Mouse (Mus musculus): ENCODE measurements at regions not wholly inside any gene's neighbourhood (a gene's known extent, or its start where the extent isn't known, plus 50 kb on each side); places are given as distances from the start of the nearest gene placed in this dataset.

DNA sequence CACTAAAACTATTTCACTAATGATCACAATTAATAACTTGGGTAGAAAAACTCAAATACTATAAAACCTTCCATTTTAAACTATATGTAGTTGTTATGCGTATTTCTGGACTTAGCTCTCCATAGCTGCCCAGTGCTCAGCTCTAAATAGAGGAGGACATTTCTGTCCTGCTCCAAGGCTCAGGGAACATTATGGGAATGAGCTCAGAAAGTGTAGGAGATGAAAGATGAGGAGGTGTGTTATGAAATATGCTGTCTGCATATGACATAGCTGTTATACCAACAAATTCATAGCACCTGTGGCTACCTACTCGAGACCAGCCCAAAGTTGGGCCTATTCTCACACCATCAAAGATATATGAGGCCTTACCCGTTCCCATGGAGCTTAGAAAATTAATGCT is 106.3 kb downstream of the Aldh8a1 start:
- WGBS: 74% methylated on average over 3 of the region's 3 CpGs
- Histone ChIP-seq H3K4me1 (no peaks in the 10 kb centered on the region), H3K9ac (no peak overlapping the region), H3K27me3 (no peaks in the 10 kb centered on the region), H3K4me2 (no peak overlapping the region), H3K36me3 (no peaks in the 10 kb centered on the region), H3K9me3 (no peaks in the 10 kb centered on the region), H3K27ac (no peak overlapping the region), H3K4me3 (no peak overlapping the region)
- ATAC-seq (ENCODE audit: insufficient number of reproducible peaks, low FRiP score, low TSS enrichment, low read depth): no peak

DNA sequence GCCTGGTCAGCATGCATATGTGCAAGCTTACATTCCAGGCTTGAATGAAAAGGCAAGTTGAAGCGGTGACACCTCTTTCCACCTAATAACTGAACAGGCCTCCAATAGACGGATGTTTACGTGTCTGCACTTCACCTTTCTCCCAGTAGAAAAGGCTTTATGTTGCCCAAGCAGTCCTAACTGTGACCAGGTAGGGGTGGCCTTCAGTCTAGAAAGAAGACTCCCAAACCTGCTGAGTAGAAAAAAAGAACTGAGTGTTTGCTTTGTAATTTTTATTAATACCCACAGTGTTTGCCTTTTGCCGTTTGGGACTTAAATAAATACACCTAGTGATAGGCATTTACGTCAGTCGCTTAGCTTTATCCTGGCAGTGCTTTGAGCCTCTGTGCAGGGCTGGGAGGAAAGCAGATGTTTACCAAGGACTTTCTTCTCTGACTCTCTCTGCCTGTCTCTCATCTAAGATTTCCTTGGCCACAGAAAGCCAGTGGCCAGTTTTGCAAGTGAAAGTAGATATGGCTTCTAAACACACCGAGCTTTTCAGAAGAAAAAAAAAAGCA is 104.5 kb upstream of the 1700020N01Rik start:
- Histone ChIP-seq H3K9ac (no peak overlapping the region), H3K4me3 (no peak overlapping the region), H3K4me2 (no peak overlapping the region), H3K4me1 (no peaks in the 10 kb centered on the region), H3K9me3 (no peaks in the 10 kb centered on the region), H3K27me3 (no peaks in the 10 kb centered on the region), H3K27ac (no peak overlapping the region), H3K36me3 (no peaks in the 10 kb centered on the region)
- 69% methylated on average over 7 of the region's 7 CpGs for WGBS
- no peak for ATAC-seq (ENCODE audit: insufficient number of reproducible peaks, low FRiP score, low TSS enrichment, low read depth)

DNA sequence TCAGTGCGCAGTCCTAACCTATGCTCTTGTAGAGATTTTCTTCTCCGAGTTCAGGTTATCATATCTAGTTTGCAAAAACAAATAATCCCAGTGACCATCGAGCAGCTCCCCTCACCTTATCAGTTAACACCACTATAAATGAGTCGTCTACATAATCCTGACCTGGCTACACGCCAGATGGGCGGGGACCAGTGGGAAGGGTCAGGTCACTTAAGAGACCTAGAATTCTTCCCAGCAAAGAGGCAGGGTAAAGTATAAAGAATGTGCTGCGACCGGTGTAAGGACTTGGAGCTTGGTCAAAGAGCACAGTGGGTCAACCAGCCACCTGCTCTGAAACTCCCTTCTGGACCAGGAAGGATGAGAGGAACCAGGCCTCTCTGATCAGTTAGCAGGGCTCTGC is 102.0 kb upstream of the 1700020N01Rik start:
- no peaks in the 10 kb centered on the region for H3K36me3 ChIP-seq
- H3K4me1 ChIP-seq: no peaks in the 10 kb centered on the region
- H3K9ac ChIP-seq: no peak overlapping the region
- no peaks in the 10 kb centered on the region for H3K9me3 ChIP-seq
- no peak overlapping the region for H3K4me3 ChIP-seq
- ATAC-seq (ENCODE audit: insufficient number of reproducible peaks, low FRiP score, low TSS enrichment, low read depth): no peak
- H3K4me2 ChIP-seq: no peak overlapping the region
- 68% methylated on average over 8 of the region's 8 CpGs for WGBS
- no peak overlapping the region for H3K27ac ChIP-seq
- H3K27me3 ChIP-seq: no peaks in the 10 kb centered on the region

DNA sequence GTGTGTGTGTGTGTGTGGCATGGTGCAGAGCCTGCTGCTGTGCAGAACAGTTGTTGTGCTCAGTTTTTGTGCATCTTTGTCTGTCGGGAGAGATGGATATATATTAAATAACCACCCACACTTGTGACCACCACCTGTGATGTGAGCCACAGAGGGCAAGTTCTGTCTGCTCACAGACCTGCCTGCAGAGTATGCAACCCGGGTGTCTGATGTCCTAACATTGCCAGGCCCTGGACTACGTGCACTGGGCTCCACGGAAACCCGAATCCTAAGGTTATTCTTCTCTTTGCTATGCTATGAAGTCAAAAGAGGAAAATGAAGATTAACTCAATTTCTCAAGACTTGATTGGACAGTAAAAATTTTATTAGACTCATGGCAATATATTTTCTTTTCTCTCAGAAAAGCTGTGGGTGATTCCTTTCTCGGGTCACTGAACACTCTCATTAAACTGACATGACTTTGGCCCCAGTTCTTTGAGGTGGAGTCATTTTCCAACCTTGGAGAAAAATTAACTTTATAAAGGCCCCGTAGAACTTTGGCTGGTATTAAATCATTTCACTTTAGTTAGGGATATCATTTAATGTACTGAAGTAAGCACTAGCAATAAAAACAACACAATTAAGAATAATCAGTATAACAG is 100.6 kb upstream of the 1700020N01Rik start:
- 41% methylated on average over 7 of the region's 7 CpGs for WGBS
- no peak for ATAC-seq (ENCODE audit: insufficient number of reproducible peaks, low FRiP score, low TSS enrichment, low read depth)
- Histone ChIP-seq H3K4me3 (no peak overlapping the region), H3K4me1 (no peaks in the 10 kb centered on the region), H3K9ac (no peak overlapping the region), H3K9me3 (no peaks in the 10 kb centered on the region), H3K27ac (no peak overlapping the region), H3K4me2 (no peak overlapping the region), H3K36me3 (no peaks in the 10 kb centered on the region), H3K27me3 (no peaks in the 10 kb centered on the region)

DNA sequence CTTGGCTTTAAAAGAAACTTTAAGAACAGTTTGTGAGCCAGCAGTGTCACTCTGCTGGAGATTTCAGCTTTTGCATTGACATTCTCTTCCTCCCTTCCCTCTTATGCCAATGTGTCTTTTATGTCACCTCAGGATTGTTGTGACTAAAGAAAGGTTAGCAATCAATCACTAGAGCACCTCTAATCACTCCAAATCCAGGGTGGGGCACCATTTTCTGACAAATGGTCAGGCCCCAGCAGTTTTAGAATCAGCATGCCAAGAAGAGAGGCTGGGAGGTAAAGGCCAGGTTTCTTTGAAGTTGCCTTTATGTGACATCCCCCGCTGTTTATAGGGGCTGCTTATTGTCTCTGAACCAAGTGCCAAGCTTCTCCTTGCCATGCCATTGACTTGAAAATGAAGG is 98.4 kb upstream of the 1700020N01Rik start:
- Histone ChIP-seq H3K27me3 (no peaks in the 10 kb centered on the region), H3K9ac (no peak overlapping the region), H3K4me2 (no peak overlapping the region), H3K27ac (no peak overlapping the region), H3K4me3 (no peak overlapping the region), H3K9me3 (no peaks in the 10 kb centered on the region), H3K4me1 (no peaks in the 10 kb centered on the region), H3K36me3 (no peaks in the 10 kb centered on the region)
- ATAC-seq (ENCODE audit: insufficient number of reproducible peaks, low FRiP score, low TSS enrichment, low read depth): no peak
- 12% methylated on average over 1 of the region's 1 CpGs for WGBS

DNA sequence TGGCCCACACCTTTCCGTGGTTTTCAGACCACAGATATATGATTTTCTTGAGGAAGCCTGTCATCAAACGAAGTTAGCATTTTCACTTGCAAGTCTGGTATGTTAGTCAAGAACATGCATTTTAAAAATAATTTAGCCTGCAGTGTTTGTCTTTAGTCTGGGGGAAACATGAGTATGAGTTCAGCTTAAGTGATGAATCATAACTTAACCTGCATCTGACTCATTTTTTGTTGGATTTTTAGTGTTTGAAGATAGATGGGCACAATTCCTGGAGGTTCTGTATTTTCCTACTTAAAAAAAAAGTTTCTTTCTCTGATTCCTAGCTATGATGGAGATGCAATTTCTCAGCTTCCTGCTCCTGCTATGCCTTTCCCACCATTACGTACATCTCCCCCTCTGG is 95.8 kb upstream of the 1700020N01Rik start:
- ATAC-seq (ENCODE audit: insufficient number of reproducible peaks, low FRiP score, low TSS enrichment, low read depth): no peak
- Histone ChIP-seq H3K27ac (no peak overlapping the region), H3K4me1 (no peaks in the 10 kb centered on the region), H3K9me3 (no peaks in the 10 kb centered on the region), H3K9ac (no peak overlapping the region), H3K4me3 (no peak overlapping the region), H3K27me3 (no peaks in the 10 kb centered on the region), H3K4me2 (no peak overlapping the region), H3K36me3 (no peaks in the 10 kb centered on the region)
- 86% methylated on average over 3 of the region's 3 CpGs for WGBS

DNA sequence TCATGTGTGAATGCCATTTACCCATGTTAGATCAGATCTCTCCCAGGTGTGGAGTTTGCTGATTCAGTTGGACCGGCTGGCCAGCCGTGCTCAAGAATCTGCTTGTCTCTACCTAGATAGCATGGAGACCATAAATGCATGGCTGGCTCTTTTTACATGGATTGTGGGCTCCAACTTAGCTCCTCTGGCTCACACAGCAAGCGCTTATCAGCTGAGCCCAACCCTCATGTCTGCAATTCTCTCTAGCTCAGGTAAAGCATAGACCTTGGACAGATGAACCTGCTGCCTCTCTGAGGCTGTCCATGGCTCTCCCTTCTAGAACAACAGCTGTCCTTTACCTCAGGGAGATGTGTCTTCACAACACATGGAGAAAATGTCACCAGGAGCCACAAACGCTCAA is 94.8 kb upstream of the 1700020N01Rik start:
- H3K9me3 ChIP-seq: no peaks in the 10 kb centered on the region
- no peaks in the 10 kb centered on the region for H3K27me3 ChIP-seq
- no peak for ATAC-seq (ENCODE audit: insufficient number of reproducible peaks, low FRiP score, low TSS enrichment, low read depth)
- no peak overlapping the region for H3K9ac ChIP-seq
- no peaks in the 10 kb centered on the region for H3K36me3 ChIP-seq
- H3K27ac ChIP-seq: no peak overlapping the region
- no peaks in the 10 kb centered on the region for H3K4me1 ChIP-seq
- no peak overlapping the region for H3K4me2 ChIP-seq
- H3K4me3 ChIP-seq: no peak overlapping the region
- WGBS: 91% methylated on average over 4 of the region's 4 CpGs

DNA sequence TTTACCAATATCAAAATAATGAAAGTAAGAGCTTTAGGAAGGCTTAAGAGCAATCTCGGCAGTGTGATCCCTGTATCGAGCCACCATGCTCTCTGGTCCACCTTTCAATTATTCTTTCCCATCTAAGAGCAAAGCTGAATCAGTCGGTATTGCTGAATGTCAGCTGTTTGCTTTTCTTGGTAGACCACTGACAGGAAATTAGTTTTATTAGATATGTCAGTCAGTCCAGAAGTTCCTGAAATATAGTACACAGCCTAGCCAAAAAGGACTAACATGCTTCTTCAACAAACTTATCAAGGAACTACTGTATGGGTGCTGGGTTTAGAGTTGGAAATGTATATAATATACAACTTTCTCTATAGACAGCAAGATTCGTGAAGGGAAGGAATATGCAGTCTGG is 91.3 kb upstream of the 1700020N01Rik start:
- H3K27ac ChIP-seq: no peak overlapping the region
- ATAC-seq (ENCODE audit: insufficient number of reproducible peaks, low FRiP score, low TSS enrichment, low read depth): no peak
- no peaks in the 10 kb centered on the region for H3K36me3 ChIP-seq
- H3K4me1 ChIP-seq: no peaks in the 10 kb centered on the region
- H3K9me3 ChIP-seq: no peaks in the 10 kb centered on the region
- H3K4me3 ChIP-seq: no peak overlapping the region
- no peak overlapping the region for H3K4me2 ChIP-seq
- no peak overlapping the region for H3K9ac ChIP-seq
- no peaks in the 10 kb centered on the region for H3K27me3 ChIP-seq
- whole genome bisulfite sequencing: 84% methylated on average over 4 of the region's 4 CpGs

DNA sequence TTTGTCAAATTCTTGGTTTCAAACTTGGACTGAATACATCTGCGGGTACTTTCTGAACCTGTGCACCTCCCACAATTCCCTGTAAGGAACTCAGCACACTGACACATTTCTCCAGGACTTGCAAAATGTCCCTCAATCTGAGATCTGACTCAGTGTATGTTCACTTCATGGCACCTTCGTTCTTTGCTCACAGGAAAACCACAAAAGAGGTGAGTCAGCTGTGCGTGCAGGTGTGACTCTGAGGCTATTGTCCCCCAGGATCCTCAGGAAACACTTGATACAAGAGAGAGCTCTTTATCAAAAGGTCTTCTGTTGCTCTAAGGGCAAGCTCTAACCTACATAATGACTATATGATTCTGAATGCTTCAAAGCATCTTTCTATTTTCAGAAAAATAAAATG is 88.5 kb upstream of the 1700020N01Rik start:
- H3K36me3 ChIP-seq: no peaks in the 10 kb centered on the region
- H3K9me3 ChIP-seq: no peaks in the 10 kb centered on the region
- H3K4me1 ChIP-seq: no peaks in the 10 kb centered on the region
- H3K4me2 ChIP-seq: no peak overlapping the region
- whole genome bisulfite sequencing: 84% methylated on average over 3 of the region's 3 CpGs
- H3K27me3 ChIP-seq: no peaks in the 10 kb centered on the region
- no peak overlapping the region for H3K27ac ChIP-seq
- ATAC-seq (ENCODE audit: insufficient number of reproducible peaks, low FRiP score, low TSS enrichment, low read depth): no peak
- H3K9ac ChIP-seq: no peak overlapping the region
- no peak overlapping the region for H3K4me3 ChIP-seq

DNA sequence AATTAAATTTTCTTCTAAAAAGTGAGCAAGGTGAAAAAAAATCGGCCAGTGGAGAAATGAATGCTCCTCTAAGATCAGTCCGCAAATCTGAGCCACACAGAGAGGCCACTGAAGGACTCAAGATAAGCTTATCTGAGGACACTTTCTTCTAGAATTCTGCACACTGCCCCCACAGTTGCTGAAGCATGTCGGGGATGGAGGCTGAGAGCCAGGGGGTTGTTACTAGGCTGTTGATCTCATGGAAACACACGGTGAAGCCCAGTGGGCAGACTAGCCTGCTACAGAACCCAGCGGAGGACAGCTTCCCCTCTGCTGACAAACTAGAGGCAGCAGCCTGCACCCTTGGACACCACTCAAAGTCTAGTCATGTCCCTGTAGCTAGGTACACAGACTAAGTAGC is 81.6 kb upstream of the 1700020N01Rik start:
- no peak overlapping the region for H3K4me3 ChIP-seq
- H3K9ac ChIP-seq: no peak overlapping the region
- no peak overlapping the region for H3K27ac ChIP-seq
- WGBS: 68% methylated on average over 5 of the region's 5 CpGs
- no peak for ATAC-seq (ENCODE audit: insufficient number of reproducible peaks, low FRiP score, low TSS enrichment, low read depth)
- no peaks in the 10 kb centered on the region for H3K27me3 ChIP-seq
- no peaks in the 10 kb centered on the region for H3K9me3 ChIP-seq
- H3K36me3 ChIP-seq: no peaks in the 10 kb centered on the region
- H3K4me2 ChIP-seq: no peak overlapping the region
- H3K4me1 ChIP-seq: no peaks in the 10 kb centered on the region

DNA sequence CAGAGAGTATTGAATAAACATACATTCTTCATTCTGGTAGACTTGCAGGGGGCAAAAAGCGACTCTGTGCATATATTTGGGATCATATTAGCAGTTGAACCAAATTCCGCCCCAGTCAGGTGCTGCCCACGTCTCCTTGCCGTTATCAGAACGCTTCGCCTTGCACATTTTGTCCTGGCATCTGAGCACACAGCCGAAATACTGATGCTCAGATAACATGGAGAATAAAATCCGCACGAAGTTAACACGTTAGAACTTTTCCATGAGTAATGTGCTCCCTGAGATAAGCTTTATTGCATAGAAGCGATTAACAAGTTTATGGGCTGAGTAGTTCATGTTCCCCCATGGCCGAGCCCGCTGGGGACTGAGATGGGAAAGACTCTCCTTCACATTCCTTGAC is 80.5 kb upstream of the 1700020N01Rik start:
- no peaks in the 10 kb centered on the region for H3K27me3 ChIP-seq
- 85% methylated on average over 13 of the region's 13 CpGs for WGBS
- no peaks in the 10 kb centered on the region for H3K36me3 ChIP-seq
- H3K4me2 ChIP-seq: no peak overlapping the region
- no peak for ATAC-seq (ENCODE audit: insufficient number of reproducible peaks, low FRiP score, low TSS enrichment, low read depth)
- no peaks in the 10 kb centered on the region for H3K4me1 ChIP-seq
- H3K27ac ChIP-seq: no peak overlapping the region
- no peaks in the 10 kb centered on the region for H3K9me3 ChIP-seq
- H3K4me3 ChIP-seq: no peak overlapping the region
- no peak overlapping the region for H3K9ac ChIP-seq

DNA sequence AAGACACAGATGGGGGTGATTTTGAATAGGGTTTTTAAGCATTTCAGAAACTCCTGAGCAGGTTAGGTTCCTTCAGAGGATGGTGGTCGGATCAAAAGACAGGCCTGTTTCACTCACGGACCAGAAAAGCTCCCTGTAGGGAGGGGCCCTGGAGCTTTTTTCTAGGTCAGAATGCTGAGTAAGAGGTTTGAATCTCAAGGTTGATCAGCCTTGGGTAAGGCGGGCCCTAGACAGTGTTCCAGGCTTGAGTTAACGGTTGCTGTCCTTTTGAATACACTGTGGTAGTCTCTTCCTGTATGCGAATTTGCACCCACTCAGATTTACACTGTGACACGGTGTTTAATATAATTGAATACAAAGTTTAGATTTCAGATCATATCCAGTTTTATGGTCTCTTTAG is 75.2 kb upstream of the 1700020N01Rik start:
- Histone ChIP-seq H3K9me3 (no peaks in the 10 kb centered on the region), H3K36me3 (no peaks in the 10 kb centered on the region), H3K9ac (no peak overlapping the region), H3K27ac (no peak overlapping the region), H3K4me2 (no peak overlapping the region), H3K4me1 (no peaks in the 10 kb centered on the region), H3K27me3 (no peaks in the 10 kb centered on the region), H3K4me3 (no peak overlapping the region)
- WGBS: 77% methylated on average over 6 of the region's 6 CpGs
- ATAC-seq (ENCODE audit: insufficient number of reproducible peaks, low FRiP score, low TSS enrichment, low read depth): no peak

DNA sequence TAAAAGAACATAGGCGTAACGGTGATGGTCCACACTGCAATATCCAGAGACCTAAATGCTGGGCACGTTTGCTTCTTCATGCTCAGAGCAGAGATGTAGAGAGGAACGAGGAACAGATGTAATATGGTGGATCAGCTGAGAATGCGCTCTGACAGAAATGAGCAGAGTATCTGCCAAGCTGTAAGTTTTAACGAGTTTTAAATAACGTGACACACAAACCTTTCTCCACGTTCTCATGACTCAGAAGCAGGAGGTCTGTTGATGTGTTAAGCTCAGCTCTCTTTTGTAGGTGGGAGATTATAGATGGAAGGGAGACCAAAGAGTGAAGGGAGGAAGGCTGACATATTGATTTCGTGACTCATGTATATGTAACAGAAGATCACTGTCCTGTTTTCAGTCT is 72.1 kb upstream of the 1700020N01Rik start:
- Histone ChIP-seq H3K4me1 (no peaks in the 10 kb centered on the region), H3K27ac (no peak overlapping the region), H3K4me2 (no peak overlapping the region), H3K36me3 (no peaks in the 10 kb centered on the region), H3K4me3 (no peak overlapping the region), H3K9me3 (no peaks in the 10 kb centered on the region), H3K9ac (no peak overlapping the region), H3K27me3 (no peaks in the 10 kb centered on the region)
- 57% methylated on average over 9 of the region's 9 CpGs for WGBS
- ATAC-seq (ENCODE audit: insufficient number of reproducible peaks, low FRiP score, low TSS enrichment, low read depth): no peak

All from limb, embryonic 15.5 days (tissue).